Mouse (Mus musculus): ENCODE measurements at regions not wholly inside any gene's neighbourhood (a gene's known extent, or its start where the extent isn't known, plus 50 kb on each side); places are given as distances from the start of the nearest gene placed in this dataset.
A peak's percentile ranks its signal among the peaks of the same experiment; 100 is the strongest.

DNA sequence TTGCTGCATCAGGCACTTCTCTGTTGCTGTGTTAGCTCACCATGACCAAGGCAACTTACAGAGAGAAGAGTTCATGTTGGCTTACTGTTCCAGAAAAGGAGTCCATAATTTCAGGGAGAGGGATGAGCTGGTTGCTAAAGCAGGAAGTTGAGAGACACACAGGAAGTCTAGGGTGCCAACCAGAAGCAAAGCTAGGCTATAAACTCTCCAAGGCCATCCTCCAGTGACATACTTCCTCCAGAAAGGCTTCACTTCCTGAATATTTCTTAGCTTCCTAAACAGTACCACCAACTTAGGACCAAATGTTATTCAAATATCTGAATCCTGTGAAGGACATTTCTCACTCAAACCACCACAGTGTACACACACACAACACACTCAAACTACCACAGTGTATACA is 2010.6 kb downstream of the A830018L16Rik start:
- DNase-seq, result no peak

DNA sequence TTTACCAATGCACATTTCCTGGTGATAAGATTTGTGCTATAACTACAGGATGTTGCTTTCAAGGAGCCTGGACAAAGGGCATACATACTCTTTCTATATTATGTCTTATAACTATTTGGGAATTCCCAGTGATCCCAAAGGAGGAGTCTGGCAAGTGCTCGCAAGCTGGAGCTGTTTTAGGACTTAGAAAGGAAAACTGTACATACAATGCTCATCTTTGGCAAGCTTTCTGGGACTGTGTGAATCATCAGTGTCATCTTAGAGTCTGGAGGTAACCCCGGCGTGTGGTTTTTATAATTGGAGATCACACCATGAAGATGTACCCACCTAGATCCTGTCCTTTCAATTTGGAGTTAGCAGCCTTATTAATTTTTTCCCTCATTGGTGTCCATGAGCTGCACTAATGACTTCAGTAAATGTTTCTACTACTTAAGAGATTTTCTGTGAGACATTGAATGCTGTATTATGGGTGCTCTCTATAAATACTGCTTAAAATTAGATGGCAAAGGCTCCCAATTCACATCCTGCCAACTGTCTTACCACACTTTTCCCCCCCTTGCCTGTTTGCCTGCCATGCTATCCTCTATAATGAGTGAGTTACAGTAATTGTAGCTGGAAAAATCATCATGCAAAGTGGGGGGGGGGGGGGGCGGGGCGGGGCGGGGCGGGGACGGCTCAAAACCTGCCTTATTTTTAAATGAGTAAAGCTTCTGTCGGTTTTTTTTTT is 2011.9 kb downstream of the A830018L16Rik start:
- DNase-seq, result no peak

DNA sequence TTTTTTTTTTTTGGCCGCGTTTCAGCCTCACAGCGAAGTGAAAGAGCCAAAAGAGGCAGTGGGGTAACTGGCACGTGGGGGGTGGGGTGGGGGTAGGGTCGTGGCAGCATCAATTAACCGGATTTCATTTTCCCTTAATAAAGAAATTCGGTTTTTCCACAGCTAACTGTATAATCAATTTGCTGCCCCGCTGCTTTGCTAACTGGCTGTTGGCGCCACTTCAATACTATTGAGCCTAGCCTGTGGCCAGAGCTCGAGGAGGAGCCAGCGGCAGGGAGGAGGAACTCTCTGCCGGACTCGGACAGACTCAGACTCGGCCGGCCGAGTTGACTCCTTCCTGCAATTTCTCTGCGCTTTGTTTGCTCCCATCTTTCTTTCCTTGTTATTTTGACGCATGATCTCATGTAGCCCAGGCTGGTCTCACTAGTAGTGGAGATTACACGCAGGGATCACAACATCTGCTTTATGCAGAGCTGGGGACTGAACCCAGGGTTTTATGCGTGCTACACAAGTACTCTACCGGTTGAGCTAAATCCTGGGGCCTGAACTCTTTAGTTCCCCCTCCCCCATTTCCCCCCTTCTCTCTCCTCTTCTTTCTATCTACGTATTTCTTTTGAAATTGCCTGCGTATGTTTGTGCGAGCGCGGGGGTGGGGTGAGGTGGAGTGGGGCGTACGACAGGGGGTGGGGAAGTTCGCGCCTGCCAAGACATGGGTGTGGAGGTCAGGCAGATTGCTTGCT is 2012.6 kb downstream of the A830018L16Rik start:
- DNase-seq, result peak; percentile 75

DNA sequence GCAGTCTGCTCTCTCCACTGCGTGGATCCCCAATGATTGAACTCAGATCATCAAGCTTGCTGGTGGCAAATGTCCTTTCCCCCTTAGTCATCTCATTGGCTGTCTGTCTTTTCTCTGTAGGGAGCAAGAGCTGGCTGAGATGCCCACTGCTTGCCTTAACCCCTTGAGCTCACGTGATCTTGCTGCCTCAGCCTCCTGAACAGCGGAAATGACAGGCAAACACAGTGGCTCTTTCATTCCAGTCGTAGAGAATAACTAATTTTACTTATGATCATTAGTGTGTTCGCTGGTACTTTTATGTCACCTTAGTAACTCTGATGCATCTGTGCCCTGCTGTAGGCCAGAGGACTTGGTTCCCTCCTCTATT is 2013.1 kb downstream of the A830018L16Rik start:
- DNase-seq, result no peak

DNA sequence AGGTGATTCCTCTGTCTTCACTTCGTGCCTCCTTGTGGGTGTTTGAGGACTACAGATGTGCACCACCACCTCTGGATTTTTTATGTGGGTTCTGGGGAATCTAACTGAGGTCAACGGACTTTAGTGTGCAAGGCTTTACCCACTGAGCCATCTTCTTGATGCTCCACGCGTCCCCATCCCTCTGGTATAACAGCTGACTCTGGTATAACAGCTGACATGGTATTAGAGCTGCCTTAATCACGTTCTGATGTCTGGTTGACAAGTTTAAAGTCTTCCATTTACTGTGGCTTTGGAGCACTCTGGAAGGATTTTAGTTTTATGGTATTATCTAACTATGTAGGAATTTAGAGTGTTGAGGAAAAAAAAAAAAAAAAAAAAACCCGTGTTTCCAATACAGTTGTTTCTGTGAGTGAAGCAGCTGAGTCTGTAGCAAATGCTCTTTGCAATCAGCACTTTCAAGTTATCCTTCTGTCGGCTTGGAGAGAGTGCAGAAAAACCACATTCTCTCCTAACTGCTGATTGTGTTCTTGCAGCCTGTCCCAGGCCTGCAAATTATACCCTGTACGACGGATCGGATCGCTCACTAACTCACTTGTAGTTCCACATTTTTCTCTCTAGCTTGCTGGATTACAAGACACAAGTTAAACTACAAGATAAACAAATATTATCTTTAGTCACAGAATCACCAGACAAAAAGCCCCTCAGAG is 2013.7 kb downstream of the A830018L16Rik start:
- no peak for DNase-seq

DNA sequence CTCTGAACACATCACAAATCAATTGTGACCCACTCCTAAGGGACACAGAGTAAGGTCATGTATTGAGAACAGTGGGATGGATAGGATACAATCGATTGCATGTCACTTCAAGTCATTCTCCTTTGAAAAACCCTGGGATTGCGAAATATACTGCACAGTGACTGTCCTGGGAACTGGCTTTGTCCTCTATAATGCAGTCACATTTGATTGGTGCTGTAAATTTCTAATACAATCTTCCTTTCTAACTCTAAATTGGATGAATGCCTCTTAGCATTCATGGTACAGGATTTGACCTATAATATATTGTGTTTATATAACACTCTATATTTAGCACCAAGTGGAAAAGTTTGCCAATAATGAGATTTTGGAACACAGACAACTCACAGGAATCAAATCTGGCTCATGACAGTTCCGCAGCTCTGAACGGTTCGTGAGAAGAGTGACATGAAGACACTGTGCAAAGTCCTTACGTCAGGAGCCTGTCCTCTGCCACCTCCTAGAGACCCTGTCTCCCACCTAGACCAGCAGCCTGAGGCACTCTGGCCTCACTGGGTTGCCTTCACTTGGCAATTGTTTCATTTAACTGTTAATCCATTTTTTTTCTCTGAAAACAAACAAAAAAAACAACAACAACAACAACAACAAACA is 2024.0 kb downstream of the A830018L16Rik start:
- DNase-seq, result no peak

DNA sequence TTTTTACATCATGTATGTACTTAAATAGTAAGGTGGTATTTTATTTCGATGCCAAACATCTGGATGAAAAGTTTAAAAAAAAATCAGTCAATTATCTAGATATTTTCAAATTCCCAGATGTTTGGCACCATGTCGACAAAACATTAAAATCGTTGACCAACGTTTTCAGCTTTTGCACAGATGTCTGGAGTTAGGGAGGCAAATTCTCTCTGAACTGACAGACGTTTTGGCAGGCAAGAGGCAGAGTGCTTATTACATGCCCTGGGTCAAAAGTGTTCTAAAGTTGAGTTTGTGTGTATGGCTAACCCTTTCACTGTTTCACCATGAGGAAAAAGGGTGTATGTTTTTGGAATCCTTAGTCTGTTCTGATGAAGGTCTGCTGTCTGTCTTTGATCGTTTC is 2028.5 kb downstream of the A830018L16Rik start:
- DNase-seq, result no peak

DNA sequence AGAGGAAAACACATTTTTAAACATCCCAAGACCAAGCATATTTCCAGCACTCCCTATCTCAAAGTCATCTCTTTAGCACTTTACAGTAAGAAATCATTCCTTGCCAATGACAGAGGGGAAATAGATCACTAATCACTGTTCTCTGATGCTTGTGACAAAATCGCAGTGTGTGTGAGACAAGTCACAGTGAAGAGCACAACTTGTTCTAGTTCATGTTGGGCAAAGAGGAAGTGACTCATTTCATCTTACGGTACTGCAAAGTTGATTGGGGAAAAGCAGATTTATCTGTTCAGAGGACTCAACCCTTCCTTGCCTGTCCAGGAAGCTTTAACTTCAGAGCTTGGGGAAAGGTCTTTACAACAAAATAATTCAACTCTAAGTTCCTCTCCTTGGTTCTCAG is 2040.6 kb downstream of the A830018L16Rik start:
- no peak for DNase-seq

DNA sequence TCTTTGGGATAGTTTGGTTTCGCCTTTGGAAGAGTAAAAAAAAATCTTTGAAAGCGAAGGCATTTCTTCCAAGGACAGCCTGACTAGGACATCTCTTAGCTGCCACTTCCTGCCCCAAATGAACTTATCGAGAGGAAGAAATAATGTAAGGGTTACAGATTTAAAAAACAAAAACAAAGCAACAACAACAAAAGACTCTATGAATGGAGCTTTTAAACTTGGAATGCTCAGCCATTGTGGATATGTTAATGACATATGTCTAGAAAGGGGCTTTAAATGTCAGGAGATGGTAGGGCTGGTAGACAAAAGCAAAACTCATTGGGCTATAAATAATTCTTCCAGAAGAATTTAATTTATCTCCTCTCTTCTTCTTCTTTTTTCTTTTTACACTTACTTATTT is 2041.7 kb downstream of the A830018L16Rik start:
- no peak for DNase-seq

DNA sequence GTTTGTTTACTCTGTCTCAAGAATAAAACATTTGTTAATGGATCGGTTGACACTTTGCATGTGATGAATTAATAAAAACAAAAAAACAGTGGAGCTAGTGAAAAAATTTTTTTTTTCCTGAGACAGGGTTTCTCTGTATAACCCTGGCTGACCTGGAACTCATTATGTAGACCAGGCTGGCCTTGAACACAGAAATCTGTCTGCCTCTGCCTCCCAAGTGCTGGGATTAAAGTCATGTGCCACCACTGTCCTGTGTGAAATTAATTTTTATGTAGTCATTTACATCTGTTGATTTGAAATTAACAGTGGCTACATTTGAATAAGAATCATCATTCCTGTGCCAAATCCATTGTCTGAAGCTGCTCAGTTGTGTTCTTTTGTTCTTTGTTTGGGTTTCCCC is 2050.4 kb downstream of the A830018L16Rik start:
- no peak for DNase-seq

DNA sequence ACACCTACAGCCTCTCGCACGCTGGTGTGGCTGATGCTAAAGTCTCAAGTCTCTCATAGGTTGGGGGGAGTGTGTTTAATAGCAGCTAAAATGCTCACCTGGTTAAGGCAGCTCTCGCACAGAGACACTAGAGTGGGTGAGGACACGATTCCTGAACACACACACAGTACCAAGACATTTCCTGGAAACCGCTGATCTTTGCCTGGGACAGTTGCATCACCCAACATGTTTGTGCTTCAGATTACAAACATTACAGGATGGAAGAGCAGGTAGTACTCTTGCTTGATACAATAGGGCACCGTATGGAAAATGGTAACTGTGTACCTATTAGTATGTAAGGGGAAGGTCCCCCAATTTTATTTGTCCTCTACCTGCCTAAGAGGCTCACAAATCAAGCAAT is 2053.3 kb downstream of the A830018L16Rik start:
- DNase-seq, result no peak

DNA sequence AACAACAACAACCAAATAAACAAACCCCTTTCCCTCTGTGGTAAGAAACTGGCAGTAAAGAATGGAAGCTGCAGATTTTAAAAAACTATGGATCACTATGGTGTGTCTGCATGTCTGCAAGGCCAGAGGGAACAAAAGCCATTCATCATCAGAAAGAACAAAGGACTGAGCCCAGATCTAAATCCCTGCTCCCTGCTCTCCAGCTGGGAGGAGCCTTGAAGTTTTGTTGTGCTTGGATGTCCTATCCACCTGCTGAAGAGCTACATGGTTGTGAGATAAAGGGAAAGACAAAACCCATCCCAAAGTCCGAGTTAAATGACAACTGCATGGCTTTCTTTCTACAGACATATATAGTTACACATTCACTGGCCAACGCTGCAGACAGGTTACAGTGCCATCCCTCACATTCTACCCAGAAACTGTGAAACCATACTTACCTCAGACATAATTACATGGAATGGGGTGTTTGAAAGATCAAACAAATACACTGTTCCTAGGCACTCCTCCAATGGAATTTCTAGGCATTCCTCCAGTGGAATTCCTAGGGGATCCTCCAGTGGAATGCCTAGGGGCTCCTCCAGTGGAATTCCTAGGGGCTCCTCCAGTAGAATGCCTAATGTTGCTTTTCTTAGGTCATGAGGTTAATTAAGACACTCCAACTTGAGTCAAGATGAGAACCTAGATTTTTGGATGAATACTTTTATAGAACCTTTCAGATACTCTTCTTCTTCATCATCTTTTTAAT is 2054.2 kb downstream of the A830018L16Rik start:
- no peak for DNase-seq

DNA sequence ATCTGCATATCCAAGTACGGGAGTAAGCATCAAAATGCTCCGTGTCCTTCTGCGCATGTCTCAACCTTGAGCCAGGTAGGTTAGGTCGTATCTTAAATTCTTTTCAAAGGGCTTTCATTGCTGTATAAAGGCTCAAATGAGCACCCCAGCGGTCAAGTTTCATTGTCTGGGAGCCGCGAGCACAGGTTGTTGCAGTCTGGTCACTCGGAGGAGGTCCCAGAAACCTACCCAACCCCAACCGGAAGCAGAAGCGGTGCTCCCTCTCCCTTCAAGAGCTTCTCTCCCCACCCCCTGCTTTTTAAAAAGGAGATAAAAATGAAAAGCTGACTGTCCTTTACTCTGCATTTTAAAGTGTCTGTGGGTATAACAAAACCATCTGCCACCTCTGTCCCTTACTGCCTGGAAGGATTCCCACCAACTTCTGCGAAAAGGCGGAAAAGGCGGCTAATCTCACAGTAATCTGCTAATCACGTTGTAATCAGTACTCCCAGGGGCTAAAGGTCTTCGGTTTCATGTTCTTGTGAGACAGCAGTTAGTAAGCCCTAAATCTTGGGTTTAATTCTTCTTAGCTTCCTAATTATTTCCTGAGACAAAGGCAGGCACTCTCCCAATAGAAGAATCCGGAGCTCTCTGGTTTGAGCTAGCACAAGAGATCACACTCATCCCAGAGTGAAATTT is 2081.0 kb downstream of the A830018L16Rik start:
- DNase-seq, result peak; percentile 5

DNA sequence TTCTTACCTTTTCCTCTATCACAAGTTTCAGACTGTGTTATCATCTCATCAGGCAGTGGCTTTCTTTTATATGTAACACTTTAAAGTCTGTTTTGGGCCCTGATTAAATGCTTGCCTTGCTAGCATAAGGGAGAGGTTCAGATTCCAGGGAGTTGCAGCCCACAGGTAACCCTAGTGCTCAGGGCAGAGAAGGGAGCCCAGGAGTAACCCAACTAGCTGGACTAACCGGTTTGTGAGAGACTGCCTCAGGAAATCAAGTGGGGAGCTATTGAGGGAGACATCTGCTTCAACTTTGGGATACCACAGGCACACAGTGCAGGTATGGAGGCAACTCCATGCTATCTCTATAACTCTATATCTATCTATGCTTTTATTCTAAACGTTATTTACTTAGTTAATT is 2082.5 kb downstream of the A830018L16Rik start:
- DNase-seq, result peak; percentile 11

DNA sequence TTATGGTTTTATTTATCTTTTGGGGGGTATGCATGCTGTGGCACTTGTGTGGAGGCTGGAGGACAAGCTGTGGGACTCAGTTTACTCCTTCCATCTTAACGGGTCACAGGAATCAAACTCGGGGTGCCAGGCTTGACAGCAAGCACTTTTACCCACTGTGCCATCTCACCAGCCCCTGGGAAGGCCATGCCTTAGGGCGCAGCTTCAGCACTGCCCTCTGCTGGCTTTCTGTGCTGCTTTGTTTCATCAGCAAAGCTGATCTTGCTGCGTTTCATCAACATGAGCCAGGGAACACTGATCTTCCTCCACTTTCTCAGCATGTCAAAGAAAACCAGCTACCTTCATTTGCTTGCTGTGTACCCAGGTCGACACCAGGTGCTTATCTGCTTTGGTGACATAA is 2086.6 kb downstream of the A830018L16Rik start:
- peak; percentile 59 for DNase-seq

DNA sequence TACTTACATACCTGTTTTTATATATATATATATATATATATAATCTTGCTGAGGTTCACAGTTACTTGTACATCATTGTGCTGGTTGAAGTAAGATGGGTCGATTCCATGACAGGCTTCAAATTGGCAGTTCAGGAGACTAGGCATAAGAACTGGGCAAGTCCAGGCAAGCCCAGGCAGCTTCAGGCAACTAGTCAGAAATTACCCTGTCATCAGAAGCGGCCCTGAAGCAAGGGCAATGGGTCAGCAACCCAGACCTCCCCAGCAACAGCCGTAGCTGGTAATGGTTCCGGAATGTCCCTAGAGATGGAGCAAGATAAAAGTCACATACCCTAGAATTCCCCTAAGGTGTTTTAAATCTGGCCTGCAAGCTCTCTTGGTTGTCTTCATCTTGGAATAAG is 2088.0 kb downstream of the A830018L16Rik start:
- no peak for DNase-seq

DNA sequence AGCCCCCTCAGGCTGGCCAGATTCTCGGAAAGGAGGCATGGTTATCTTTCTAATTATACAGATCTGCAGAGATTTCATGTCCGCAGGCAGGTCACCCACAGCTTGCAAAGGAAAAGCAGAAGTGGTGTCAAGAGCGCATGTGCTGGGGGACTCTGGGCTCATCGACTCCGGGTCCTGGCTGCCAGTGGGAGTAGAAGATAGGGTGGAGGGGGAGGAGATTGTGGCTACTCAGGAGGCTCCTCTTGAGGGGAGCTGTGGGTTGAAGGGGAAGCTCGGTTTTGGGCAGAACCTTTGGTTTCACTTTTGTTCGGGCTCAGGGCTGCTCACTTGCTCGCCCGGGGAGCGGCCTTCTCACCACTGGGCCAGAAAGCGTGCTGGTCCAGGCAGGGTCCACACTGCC is 2099.9 kb downstream of the A830018L16Rik start:
- DNase-seq, result no peak
